Mouse (Mus musculus): ENCODE measurements around the gene Zfp760.
"Not testable (repeated sequence)": the region's sequence is repeated elsewhere in the genome, so short reads cannot be mapped to it uniquely, and the experiment has no call there.

Gene Zfp760

DNA sequence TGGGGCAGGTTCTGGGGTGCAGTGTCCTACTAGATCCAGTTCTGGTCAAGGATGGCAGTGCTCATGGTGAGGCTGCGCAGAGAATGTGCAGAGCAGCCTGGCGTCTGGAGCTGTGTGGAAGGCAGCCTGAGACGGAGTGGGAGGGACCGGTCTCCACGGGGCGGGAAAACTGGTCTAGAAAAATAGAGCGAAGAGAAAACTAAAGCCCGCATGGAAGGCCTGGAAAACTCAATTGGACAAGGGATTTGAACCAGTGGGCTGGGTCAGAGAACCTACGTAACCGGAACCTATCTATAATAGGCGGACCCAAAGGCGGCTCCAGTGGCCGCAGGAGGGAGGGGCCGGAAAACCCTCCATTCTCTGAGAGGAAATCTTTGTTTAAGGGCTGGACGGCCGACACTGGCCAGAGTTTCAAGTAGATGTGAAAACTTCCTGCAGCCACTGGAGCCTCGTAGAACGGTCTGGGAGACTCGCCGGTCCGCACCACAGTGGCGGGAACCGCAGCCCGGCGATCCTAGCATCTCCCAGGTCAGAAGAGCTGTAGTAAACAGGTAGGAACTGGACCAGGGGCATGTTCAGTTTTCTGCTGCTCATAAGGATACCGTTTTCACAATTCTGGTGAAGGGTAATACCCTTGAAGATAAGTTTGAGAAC is at the start of gene Zfp760:
Gene Zfp760 (plus strand): TSS at position 399 of the 654 bp plus-strand sequence.
- in situ Hi-C loops (cut with MboI, MseI): no loop called here

DNA sequence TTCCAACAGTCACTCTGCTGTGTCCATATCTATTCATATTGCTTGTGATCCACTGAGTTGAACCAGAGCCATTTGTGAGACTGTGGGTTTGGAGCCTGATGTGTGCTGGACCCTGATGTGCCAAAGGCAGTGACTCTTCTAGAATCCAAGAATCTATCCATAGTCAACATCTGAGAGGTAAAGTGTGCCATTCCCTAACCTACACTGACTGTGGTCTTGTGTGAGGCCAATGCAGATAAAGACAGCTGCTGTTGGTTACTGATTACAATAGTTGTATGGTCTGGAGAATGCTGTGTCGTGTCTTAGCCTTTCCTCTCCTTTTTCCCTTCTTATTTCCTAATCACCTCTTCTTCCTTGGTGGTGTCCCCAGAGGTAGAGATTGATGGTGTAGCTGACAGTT is 28.7 kb upstream of the Zfp760 start:
- in situ Hi-C loops (cut with MboI, MseI): not testable (repeated sequence)

DNA sequence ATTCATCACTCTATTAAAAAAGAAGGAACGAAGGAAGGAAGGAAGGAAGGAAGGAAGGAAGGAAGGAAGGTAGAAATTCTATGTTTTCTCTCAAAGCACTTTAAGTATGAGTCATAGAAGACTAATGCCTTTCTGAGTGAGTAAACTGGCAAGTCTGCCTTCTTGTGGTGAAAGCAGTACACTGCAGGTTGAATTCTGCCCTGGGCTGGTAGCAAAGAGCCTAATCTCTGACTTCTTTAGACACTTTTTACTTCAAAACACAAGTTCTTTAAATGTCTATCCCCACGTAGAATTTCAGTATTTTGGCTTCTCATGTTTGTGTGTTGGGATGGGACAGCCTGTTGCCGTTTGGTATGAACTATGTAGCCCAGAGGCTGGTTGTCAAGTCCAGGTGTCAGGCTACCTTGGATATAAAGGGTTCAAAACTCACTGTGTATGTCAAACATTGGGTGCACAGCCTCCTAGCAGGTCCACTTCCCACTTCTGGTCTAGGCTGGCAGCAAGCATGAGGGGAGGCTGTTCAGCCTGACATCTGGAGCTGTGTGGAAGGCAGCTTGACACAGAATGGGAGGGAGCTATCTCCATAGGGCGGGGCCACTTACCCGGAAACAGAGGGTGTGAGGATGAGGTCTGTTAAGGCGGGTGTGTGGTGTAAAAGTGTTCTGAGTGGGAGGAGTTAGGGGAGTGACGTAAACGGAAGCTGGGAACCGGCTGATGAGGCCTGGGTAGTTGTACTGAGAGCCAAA is 28.1 kb upstream of the Zfp760 start:
- in situ Hi-C loops (cut with MboI, MseI): no loop called here

DNA sequence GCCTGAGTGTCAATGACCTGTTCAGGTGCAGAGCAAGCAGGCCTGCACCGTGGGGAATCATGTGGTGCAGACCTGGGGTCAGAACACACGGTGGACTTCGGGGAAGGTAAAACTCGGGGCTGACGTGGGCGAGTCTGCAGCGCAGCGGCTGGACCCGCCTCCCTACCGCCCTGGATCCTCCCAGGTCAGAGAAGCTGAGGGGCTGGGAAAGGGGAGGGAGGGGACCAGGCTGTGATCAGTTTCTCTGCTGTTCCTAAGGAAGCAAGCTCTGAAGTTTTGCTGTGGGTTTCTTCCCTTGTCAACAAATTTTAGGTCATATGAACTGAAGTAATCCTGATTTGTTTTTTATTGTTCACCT is 27.5 kb upstream of the Zfp760 start:
- in situ Hi-C loops (cut with MboI, MseI): not testable (repeated sequence)

DNA sequence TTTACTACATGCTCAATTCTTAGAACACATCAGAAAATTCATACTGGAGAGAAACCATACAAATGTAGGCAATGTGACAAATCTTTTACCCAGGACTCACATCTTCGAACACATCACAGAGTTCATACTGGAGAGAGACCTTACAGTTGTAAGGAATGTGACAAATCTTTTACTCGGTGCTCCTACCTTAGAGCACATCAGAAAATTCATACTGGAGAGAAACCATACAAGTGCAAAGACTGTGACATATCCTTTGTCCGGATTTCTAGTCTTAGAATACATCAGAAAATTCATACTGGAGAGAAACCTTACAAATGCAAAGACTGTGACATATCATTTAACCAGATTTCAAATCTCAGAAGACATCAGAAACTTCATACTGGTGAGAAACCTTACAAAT is 16.0 kb upstream of the Zfp760 start, which contains the start of gene Gm10226:
Gene Gm10226 (plus strand): TSS at position 301 of the 400 bp plus-strand sequence.
- in situ Hi-C loops (cut with MboI, MseI): no loop called here

DNA sequence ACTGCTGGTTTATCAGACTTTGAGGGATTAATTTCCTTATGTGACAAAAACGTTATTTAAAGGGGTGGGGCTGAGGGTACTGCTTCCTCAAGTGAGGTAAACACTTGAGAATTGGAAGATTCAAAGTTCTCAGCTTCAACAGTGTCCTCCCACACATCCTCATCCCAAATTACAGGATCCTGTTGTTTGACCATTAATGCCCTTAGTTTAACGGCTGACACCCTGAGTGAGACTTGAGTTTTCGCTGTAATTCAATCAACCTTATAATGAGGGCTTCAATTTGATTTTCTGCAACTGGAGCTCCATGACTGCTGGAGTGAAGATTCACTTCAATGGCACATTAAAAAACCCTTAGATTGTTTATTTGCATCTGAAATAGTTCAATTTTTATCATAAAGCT is 14.2 kb upstream of the Zfp760 start:
- in situ Hi-C loops (cut with MboI, MseI): no loop called here

DNA sequence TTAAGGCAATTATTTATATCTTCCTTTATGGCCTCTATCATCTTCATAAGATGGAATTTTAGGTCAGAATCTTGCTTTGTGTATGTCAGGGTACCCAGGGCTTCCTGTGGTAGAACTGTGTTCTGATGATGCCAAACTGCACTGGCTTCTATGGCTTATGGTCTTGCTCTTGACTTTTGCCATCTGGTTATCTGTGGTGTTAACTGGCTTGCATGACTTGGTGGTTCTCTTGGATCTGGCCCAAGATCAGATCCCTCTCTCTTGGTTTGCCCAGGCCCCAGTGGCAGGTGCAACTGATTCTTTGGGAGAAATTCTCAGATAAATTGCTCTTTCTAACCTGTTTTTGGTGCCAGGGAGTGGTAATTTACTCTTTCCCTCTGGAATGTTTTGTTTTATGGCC is 11.5 kb upstream of the Zfp760 start:
- in situ Hi-C loops (cut with MboI, MseI): no loop called here

DNA sequence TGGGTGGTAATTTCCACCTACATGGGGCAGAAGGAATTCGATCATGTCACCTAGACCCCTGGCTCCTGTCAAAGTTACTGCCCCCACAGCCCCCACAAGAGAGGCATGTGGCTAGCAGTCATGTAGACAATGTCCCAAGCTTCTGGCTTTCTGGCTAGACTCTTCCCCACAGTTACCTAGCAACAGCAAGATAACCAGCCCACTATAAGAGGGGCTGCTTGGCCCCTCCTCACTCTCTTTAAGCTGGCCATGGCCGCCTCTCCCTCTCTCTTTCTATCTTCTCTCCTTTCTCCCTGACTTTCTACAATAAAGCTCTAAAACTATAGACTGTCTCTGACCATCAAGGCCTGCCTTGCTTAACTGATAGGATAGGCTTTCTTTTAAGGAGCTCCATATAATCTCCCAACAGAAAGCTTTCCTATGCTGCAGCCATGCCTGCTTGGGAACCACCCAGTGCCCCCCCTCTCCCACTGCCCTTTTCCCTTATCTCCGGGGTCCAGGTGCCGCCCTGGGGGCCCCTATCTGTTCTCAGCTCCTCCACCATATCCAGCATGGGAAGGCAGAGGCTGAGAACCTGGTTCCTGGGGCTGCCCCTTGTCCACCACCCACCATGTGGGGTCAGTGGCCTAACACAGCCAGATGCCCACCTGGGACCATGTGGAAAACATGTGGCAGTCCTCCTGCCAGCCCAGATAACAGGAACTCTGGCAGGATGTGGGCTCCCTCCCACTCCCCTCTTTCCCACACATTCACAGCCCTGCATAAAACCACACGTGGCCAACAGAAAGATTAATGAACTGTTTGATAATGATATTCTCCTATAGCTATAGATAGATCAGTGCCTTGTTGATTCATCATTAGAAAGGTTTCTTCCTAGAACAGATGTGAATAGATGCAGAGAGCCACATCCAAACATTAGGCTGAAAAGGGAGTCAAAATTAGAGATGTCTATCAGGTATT is 5.0 kb upstream of the Zfp760 start:
- in situ Hi-C loops (cut with MboI, MseI): no loop called here

DNA sequence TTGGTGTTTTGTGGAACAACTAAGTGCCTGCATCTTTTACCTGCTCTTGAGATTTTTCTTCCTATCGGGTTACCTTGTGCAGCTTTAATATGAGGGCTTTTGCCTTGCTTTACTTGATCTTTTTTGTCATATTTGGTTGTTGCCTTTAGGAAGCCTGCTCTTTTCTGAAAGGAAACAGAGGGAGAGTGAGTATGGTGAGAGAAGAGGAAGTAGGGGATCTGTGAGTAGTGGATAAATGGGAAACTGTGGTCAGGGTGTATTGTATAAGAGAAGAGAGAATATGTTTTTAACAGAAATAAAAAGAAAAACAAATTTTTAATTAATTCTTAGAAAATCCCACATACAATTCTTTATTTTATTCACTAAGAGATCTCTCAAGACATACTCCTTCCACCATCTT is 4.1 kb upstream of the Zfp760 start:
- in situ Hi-C loops (cut with MboI, MseI): no loop called here

DNA sequence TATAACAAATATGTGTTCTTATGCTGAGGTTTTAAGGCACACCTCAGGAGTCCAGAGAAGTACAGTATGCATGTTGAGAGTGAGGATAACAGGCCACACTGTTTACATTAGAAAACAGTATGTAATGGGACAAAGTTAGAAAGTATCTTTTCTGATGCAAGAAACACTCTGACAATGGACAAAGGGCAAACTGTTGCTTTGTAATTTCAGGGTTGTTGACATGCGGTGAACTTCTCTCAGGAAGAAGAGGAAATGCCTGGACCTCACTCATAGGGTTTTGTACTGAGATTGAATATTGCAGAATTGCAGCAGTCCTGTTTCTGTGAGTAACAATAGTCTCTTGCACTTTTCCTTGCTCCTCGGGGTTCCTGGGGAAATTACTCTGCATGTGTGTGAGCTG is 860 bp downstream of the Zfp760 start:
- in situ Hi-C loops (cut with MboI, MseI): no loop called here

DNA sequence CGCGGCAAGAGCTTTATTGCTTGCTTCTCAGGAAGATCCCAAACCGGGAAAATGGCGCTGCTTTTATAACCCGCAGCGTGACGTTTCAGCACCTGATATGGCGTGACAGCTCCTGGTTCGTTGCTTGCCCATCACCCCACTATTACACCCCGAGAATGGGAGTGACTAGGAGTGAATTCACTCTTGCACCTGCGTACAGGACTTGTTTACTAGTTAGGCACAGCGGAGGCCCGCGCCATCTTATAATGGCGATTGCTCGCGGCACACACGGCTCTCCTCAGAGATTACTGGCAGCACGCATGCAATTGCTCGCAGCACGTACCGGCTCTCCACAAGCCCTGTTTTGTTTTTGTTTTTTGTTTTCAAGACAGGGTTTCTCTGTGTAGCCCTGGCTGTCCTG is 23.0 kb downstream of the Zfp760 start, which contains the start of gene Zfp229:
Gene Zfp229 (plus strand): TSS at position 301 of the 400 bp plus-strand sequence.
- in situ Hi-C loops (cut with MboI, MseI): not testable (repeated sequence)

DNA sequence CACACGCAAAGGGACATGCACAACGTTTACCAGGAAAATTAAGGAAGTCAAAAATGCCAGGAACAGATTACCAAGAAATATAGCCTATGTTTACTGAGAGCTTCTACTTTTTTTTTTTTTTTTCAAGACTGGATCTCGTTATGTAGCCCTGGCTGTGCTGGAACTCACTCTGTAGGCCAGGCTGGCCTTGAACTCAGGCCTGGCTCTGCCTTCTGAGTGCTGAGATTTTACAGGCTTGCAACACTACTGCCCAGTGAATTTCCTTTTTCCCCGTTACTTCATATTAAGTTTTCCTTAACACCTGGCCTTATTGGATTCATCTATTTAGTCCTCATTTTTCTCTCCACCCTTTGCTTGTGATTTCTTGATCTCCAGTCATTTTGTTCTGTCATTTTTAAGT is 25.5 kb downstream of the Zfp760 start:
- in situ Hi-C loops (cut with MboI, MseI): no loop called here

DNA sequence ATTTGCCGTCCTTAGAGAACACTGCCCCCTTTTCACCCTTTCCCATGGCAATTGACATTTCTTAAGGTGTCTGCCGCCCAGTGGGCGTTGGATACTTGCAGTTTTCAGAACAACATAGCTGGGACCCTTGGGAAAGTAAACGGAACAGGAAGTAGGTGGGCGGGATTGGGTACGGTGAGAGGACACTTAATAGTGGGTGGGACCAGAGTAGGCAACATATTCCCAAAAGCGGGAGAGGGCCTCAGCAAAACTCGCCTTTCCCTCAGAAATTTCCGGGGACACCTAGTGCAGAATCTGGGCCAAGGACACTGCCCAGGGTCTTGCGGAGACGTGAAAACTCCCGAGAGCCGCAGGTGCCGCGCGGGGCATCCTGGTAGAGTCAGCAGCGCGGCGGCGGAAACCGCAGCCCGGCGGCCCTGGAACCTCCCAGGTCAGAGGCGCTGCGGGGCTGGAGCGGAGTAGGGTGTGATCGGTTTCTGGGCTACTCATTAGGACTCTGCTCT is 26.0 kb downstream of the Zfp760 start:
- in situ Hi-C loops (cut with MboI, MseI): no loop called here

DNA sequence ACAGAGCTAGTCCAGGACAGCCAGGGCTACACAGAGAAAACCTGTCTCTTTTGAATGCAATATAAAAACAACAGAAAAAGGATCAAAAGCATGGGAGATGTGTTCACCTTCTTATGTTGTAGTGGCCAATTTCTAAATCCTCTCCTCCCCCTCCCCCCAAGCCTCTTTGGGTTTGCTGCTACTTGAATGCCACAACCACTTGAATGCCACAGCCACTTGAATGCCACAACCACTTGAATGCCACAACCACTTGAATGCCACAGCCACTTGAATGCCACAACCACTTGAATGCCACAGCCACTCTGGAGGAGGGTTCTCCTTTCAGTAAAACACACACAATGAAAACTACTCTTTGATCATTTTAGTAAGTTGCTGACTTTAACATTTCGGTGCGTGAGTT is 45.2 kb downstream of the Zfp760 start:
- in situ Hi-C loops (cut with MboI, MseI): no loop called here

DNA sequence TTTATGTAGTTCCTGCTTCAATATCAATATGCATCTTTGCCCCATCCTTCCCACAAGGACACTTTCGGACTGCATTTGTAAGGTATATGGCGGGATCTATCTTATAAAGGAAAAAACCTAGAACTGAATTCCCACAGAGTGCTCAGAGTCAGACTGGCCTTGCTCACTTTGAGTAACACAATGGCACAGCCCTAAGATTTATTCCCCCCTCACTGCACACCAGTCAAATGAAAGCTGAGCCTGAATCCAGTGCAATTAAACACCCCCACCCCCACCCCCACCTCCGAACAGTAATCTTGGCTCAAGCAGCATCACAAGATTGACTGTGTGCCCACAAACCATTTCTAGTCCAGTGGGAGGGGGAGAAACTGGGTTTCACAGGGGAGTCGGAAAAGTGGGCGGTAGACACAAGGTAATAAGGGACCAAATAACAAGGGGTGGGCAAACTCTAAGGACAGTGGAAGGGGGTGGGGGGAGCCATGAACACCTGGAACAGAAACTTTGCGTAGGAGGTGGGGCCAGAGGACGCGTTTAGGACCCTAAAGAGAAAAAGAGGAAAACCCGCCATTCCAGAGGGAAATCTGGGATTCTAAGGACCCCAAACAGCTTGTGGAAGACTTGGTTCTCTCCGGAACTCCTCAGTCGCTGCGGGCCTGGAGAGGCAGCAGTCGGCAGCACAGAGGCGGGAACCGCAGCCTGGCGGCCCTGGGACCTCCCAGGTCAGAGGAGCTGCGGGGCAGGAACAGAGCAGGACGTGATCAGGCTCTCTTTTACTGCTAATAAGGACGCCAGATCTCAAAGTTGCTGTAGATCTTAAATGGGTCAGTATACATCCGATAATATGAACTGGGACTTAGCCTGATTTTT is 46.0 kb downstream of the Zfp760 start:
- in situ Hi-C loops (cut with MboI, MseI): no loop called here

DNA sequence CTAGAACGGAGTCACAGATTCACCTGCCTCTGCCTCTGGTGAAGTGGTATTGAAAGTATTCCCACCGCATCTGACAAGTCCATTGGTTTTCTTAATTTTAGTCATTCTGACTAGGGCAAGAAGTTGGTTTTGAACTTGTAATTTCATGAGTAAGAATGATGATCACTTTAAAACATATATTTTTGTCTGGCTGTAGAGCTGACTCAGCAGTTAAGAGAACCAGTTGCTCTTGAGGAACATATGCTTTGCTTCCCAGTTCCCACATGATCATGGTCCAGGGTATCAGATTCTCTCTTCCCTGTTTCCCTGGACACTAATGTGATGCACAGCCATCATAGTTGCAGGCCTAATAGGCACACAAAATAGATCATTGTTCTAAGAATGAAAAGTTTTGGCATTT is 62.8 kb downstream of the Zfp760 start:
- in situ Hi-C loops (cut with MboI, MseI): loop anchor here (10.0 kb wide), 1 partner anchor 1534 kb away; no protein-coding TSS in a partner anchor
